Mouse (Mus musculus) midbrain, embryonic 10.5 days (tissue): ENCODE results near the gene Tecpr1. TPM values are rescaled to one million over a fixed set of nuclear protein-coding genes. Genes with fewer than 3 reads are reported as not detected.

ENCODE experiments used
- DNase-seq: peaks from one replicate; pipeline ENCODE4 v3.0.0-alpha.2; 2017; ENCODE audit warnings: low spot score
- H3K27ac ChIP-seq: fragments of 300-500 bp; sonication (generic); replicated peaks from 2 replicates; pipeline ENCODE4 v1.5.1; 2016; ENCODE audit warnings: mild to moderate bottlenecking
- H3K27me3 ChIP-seq: fragments of 300-500 bp; sonication (generic); 2 replicates; pipeline ENCODE4 v1.6.1; 2016; ENCODE audit warnings: low read depth, mild to moderate bottlenecking; ENCODE audit not compliant: poor library complexity, severe bottlenecking
- H3K36me3 ChIP-seq: fragments of 300-500 bp; sonication (generic); 2 replicates; pipeline ENCODE4 v1.6.1; 2016; ENCODE audit warnings: mild to moderate bottlenecking, moderate library complexity
- H3K4me1 ChIP-seq: fragments of 300-500 bp; sonication (generic); 2 replicates; pipeline ENCODE4 v1.6.1; 2016
- H3K4me3 ChIP-seq: fragments of 300-500 bp; sonication (generic); 2 replicates; pipeline ENCODE4 v1.5.1; 2016; ENCODE audit warnings: mild to moderate bottlenecking, moderate library complexity
- H3K9me3 ChIP-seq: fragments of 300-500 bp; sonication (generic); replicated peaks from 2 replicates; pipeline ENCODE4 v1.6.1; 2016; ENCODE audit warnings: mild to moderate bottlenecking
- WGBS: fragments of 180-500 bp; shearing (Covaris S2); methylation state at CpG from one replicate; pipeline ENCODE4 v1.1.7; 2016; 5-methylcytosine and 5-hydroxymethylcytosine counted together
- polyA plus RNA-seq: library from polyadenylated mRNA; unstranded; fragments of >200 nt; fragmentation: Nextera tagmentation; extraction: Ambion mirVana; gene quantifications from 2 replicates; pipeline ENCODE4 v1.2.1, GENCODE M21; 2016

The Tecpr1 gene
- polyA plus RNA-seq, 1 experiment from 2014 or later = 21.7 TPM

DNA sequence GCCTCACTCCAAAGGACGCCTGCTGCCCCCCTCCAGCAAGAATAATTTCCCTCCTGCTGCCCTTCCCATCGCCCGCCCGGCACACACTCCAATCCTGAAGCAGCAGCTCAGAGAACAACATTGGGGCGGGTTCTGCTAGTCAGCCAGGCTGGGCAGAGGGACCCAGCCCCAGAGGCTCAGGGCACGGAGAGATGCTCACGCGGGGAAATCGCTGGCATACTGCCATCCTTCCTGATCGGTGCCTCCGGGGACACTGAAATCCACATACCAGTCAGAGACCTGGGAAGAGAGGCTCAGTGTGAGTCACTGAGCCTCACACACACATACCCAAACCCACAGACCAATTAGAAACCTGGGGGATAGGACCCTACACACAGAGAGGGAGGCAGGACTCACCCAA is 22.8 kb downstream of the Tecpr1 start:
- no peak overlapping the region for H3K4me3 ChIP-seq
- DNase-seq = no peak
- WGBS = 85% methylated on average over 11 of the region's 11 CpGs
- no peaks in the 10 kb centered on the region for H3K27me3 ChIP-seq
- peaks cover 7% of the 10 kb centered on the region; the same call in 1 of the 2 replicates for H3K9me3 ChIP-seq
- H3K36me3 ChIP-seq = peaks cover 69% of the 10 kb centered on the region
- H3K27ac ChIP-seq = no peak overlapping the region
- peaks cover 20% of the 10 kb centered on the region for H3K4me1 ChIP-seq

GRCm38 (mm10) chr5:144195567-144195966 is 27.8 kb downstream of the Tecpr1 start:
- H3K36me3 ChIP-seq = peaks cover 25% of the 10 kb centered on the region
- no peak overlapping the region for H3K4me3 ChIP-seq
- no peak for DNase-seq
- peaks cover 31% of the 10 kb centered on the region for H3K4me1 ChIP-seq
- no peaks in the 10 kb centered on the region for H3K9me3 ChIP-seq
- no peaks in the 10 kb centered on the region for H3K27me3 ChIP-seq
- 91% methylated on average over 8 of the region's 8 CpGs for WGBS
- H3K27ac ChIP-seq = peak overlapping the region; percentile 61; the same call in 1 of the 2 replicates

- H3K36me3 ChIP-seq = peaks cover 14% of the 10 kb centered on the region
- no peak for DNase-seq
These were observed 29.0 kb downstream of the Tecpr1 start for GRCm38 (mm10) chr5:144194416-144194815.

GRCm38 (mm10) chr5:144192673-144193072 is 30.7 kb downstream of the Tecpr1 start:
- no peaks in the 10 kb centered on the region for H3K27me3 ChIP-seq
- H3K9me3 ChIP-seq = no peaks in the 10 kb centered on the region
- H3K4me3 ChIP-seq = no peak overlapping the region
- no peak overlapping the region for H3K27ac ChIP-seq
- DNase-seq = no peak
- 82% methylated on average over 6 of the region's 6 CpGs for WGBS
- H3K36me3 ChIP-seq = peaks cover 13% of the 10 kb centered on the region; the same call in 1 of the 2 replicates
- peaks cover 44% of the 10 kb centered on the region for H3K4me1 ChIP-seq

More at GRCm38 (mm10) chr5:144194416-144194815, 29.0 kb downstream of the Tecpr1 start:
- H3K27me3 ChIP-seq = no peaks in the 10 kb centered on the region
- peaks cover 43% of the 10 kb centered on the region for H3K4me1 ChIP-seq
- WGBS = 86% methylated on average over 7 of the region's 7 CpGs
- H3K27ac ChIP-seq = no peak overlapping the region
- no peak overlapping the region for H3K4me3 ChIP-seq
- no peaks in the 10 kb centered on the region for H3K9me3 ChIP-seq

DNA sequence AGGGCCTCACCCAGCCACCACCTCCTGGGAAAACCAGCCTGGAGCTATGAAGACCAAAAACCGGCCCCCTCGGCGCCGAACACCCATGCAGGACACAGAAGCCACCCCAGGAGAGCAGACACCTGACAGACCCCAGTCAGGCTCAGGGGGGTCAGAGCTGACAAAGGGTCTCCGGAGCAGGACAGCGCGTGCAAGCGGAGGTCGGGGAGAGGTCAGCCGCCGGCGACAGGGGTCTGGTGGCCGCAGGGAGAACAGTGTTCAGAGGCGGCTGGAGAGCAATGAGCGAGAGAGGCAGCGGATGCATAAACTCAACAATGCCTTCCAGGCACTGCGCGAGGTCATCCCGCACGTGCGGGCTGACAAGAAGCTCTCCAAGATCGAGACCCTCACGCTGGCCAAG is 32.4 kb downstream of the Tecpr1 start:
- Histone ChIP-seq H3K9me3 (no peaks in the 10 kb centered on the region), H3K27ac (peak overlapping the region; percentile 43), H3K36me3 (peaks cover 17% of the 10 kb centered on the region), H3K4me3 (0 out of 2 replicates have a peak overlapping the region, but pooled peaks have one; percentile 4), H3K27me3 (no peaks in the 10 kb centered on the region), H3K4me1 (peaks cover 36% of the 10 kb centered on the region)
- 48% methylated on average over 23 of the region's 23 CpGs for WGBS
- DNase-seq = peak; percentile 35

DNA sequence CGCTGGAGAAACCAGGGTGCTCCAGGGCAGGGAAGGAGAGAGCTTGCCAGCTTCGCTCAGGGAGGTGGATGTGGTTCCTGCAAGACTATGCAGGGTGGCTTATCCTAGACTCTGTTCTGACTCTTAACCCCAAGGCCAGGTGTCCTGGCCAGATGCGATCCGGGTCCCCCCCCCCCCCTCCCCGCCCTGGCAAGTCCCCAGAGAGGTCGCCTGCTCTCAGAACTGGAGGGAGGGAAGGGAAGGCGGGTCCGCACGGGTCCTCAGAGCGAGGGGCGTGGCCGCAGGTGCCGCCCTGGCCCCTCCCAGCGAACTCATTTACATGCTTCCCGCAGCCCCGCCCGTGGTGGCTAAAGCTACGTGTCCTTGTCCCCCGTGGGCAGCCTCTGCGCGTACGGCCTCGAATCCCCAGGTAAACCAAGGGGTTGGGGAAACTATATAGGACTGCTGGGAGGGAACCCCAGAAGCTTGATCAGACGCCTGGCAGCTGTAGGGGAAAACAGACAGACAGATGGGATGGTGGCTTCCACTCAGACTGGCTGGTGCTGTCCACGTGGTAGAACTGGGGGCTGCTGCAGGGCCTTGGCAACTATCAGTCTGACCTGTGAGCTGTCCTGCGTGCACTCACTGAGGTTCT is 33.3 kb downstream of the Tecpr1 start, which contains the start of gene Bhlha15:
Gene Bhlha15, plus strand, starts transcription at position 337 of the 634 bp plus-strand sequence.
- peak within 1 kb of the TSS; percentile 44 for H3K4me3 ChIP-seq
- 5% methylated on average over 26 of the region's 26 CpGs for WGBS
- peak; percentile 47 for DNase-seq
- H3K27ac ChIP-seq = peak within 1 kb of the TSS; percentile 47
- no peaks in the 10 kb centered on the region for H3K27me3 ChIP-seq
- peaks cover 20% of the 10 kb centered on the region for H3K36me3 ChIP-seq
- peaks cover 30% of the 10 kb centered on the region for H3K4me1 ChIP-seq
- H3K9me3 ChIP-seq = no peaks in the 10 kb centered on the region

- H3K4me1 ChIP-seq = peaks cover 30% of the 10 kb centered on the region
- H3K4me3 ChIP-seq = no peak overlapping the region
- WGBS = 80% methylated on average over 7 of the region's 7 CpGs
- H3K27me3 ChIP-seq = no peaks in the 10 kb centered on the region
- H3K27ac ChIP-seq = no peak overlapping the region
- H3K9me3 ChIP-seq = no peaks in the 10 kb centered on the region
- DNase-seq = no peak
- peaks cover 28% of the 10 kb centered on the region for H3K36me3 ChIP-seq
These were observed 34.1 kb downstream of the Tecpr1 start for GRCm38 (mm10) chr5:144189327-144189726.

DNA sequence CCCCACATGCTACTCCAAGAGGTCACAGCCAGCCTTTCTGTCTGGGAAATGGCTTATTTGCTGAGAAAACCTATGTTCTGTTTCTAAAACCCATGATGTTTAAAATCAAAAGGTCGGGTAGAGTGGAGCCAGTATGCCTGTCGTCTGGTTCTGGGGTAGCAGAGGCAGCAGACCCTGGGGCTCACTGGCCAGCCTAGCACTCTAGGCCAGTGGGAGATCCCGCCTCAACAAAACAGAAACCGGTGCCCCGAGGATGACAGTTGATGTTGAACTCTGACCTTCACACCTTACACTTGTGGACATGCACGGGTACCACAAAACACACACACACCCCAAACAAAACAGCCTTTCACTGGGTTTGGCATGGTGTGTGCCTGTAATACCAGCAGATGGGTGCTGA is 35.0 kb downstream of the Tecpr1 start:
- Histone ChIP-seq H3K9me3 (no peaks in the 10 kb centered on the region), H3K27me3 (no peaks in the 10 kb centered on the region), H3K4me1 (peaks cover 26% of the 10 kb centered on the region), H3K36me3 (peaks cover 37% of the 10 kb centered on the region), H3K27ac (no peak overlapping the region), H3K4me3 (no peak overlapping the region)
- 86% methylated on average over 6 of the region's 6 CpGs for WGBS
- DNase-seq = no peak

DNA sequence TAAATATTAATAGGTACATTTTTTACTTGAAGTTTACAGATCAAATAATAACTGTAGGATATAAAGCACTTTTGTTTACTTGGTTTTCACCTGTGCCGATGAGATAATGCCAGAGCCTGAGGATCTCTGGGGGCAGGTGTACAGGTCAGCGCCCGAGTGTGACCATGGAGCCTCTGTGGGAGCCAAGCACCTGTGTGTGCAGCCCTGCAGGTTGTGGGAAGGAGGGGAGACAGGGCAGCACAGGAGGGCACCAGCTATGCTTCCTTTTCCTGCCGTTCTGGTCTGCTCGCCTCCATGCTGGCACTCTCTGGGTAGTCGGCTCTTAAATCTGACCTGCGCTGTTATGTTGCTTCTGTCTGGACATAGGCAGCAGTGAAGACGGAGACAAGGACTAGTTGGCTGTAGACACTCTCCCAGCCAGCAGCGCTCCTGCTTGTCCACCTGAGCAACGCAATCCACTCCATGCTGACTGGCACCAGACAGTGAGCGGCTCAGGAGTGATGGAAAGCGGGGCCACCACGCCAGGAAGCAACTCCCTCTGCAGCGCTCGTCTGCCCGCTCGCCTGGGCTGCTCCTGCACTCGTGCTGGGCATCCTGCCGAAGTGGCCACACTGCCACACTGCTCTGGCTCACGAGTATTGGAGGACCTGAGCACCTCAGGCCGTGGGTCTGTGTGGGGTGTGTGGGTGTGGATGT is 38.9 kb downstream of the Tecpr1 start:
- peaks cover 2% of the 10 kb centered on the region for H3K4me1 ChIP-seq
- H3K27me3 ChIP-seq = no peaks in the 10 kb centered on the region
- no peaks in the 10 kb centered on the region for H3K9me3 ChIP-seq
- 91% methylated on average over 21 of the region's 21 CpGs for WGBS
- DNase-seq = no peak
- H3K27ac ChIP-seq = no peak overlapping the region
- peaks cover 68% of the 10 kb centered on the region for H3K36me3 ChIP-seq
- no peak overlapping the region for H3K4me3 ChIP-seq

GRCm38 (mm10) chr5:144183647-144184335 is 39.6 kb downstream of the Tecpr1 start:
- H3K9me3 ChIP-seq = no peaks in the 10 kb centered on the region
- H3K27ac ChIP-seq = no peak overlapping the region
- H3K27me3 ChIP-seq = no peaks in the 10 kb centered on the region
- DNase-seq = no peak
- H3K4me3 ChIP-seq = no peak overlapping the region
- WGBS = 89% methylated on average over 7 of the region's 7 CpGs
- peaks cover 75% of the 10 kb centered on the region for H3K36me3 ChIP-seq
- H3K4me1 ChIP-seq = no peaks in the 10 kb centered on the region

- no peak for DNase-seq
- no peaks in the 10 kb centered on the region for H3K9me3 ChIP-seq
- no peak overlapping the region for H3K4me3 ChIP-seq
- 80% methylated on average over 8 of the region's 8 CpGs for WGBS
- peaks cover 75% of the 10 kb centered on the region for H3K36me3 ChIP-seq
- H3K27ac ChIP-seq = no peak overlapping the region
- H3K27me3 ChIP-seq = no peaks in the 10 kb centered on the region
- H3K4me1 ChIP-seq = 0 out of 2 replicates have a peak, but pooled peaks cover under 1% of the 10 kb centered on the region
These were observed 40.2 kb downstream of the Tecpr1 start for GRCm38 (mm10) chr5:144183248-144183559.

GRCm38 (mm10) chr5:144182542-144183247 is 40.7 kb downstream of the Tecpr1 start:
- WGBS = 81% methylated on average over 20 of the region's 20 CpGs
- no peak for DNase-seq
- no peaks in the 10 kb centered on the region for H3K9me3 ChIP-seq
- H3K4me3 ChIP-seq = no peak overlapping the region
- H3K27ac ChIP-seq = no peak overlapping the region
- H3K4me1 ChIP-seq = peaks cover 3% of the 10 kb centered on the region; the same call in 1 of the 2 replicates
- no peaks in the 10 kb centered on the region for H3K27me3 ChIP-seq
- H3K36me3 ChIP-seq = peaks cover 80% of the 10 kb centered on the region
